Mouse (Mus musculus) lung, embryonic 15.5 days (tissue): Measurements from ENCODE around the gene Ldb3. TPM values are rescaled to one million over a fixed set of nuclear protein-coding genes. Genes with fewer than 3 reads are reported as not detected.

Source experiments
- ATAC-seq: fragments of 200-750 bp; cut with Nextera tagmentation; 2 replicates; pipeline ENCODE4 v1.8.0; 2017; ENCODE audit warnings: moderate number of reproducible peaks, borderline replicate concordance; ENCODE audit not compliant: low FRiP score, low TSS enrichment; ENCODE audit errors: extremely low read depth
- H3K27ac ChIP-seq: fragments of 300-500 bp; sonication (generic); 2 replicates; pipeline ENCODE4 v1.5.1; 2015; ENCODE audit warnings: moderate library complexity, mild to moderate bottlenecking, inconsistent platforms
- H3K27me3 ChIP-seq: fragments of 300-500 bp; sonication (generic); 2 replicates; pipeline ENCODE4 v1.6.1; 2015; ENCODE audit warnings: inconsistent platforms
- H3K36me3 ChIP-seq: fragments of 300-500 bp; sonication (generic); 2 replicates; pipeline ENCODE4 v1.6.1; 2015; ENCODE audit warnings: inconsistent platforms
- H3K4me1 ChIP-seq: fragments of 300-500 bp; sonication (generic); 2 replicates; pipeline ENCODE4 v1.6.1; 2015; ENCODE audit warnings: inconsistent platforms
- H3K4me2 ChIP-seq: fragments of 300-500 bp; sonication (generic); 2 replicates; pipeline ENCODE4 v1.6.1; 2015; ENCODE audit warnings: inconsistent platforms, mild to moderate bottlenecking, moderate library complexity
- H3K4me3 ChIP-seq: fragments of 300-500 bp; sonication (generic); 2 replicates; pipeline ENCODE4 v1.5.1; 2015; ENCODE audit warnings: mild to moderate bottlenecking, inconsistent platforms
- H3K9ac ChIP-seq: fragments of 300-500 bp; sonication (generic); 2 replicates; pipeline ENCODE4 v1.6.1; 2015; ENCODE audit warnings: inconsistent platforms
- H3K9me3 ChIP-seq: fragments of 300-500 bp; sonication (generic); 2 replicates; pipeline ENCODE4 v1.6.1; 2016; ENCODE audit warnings: inconsistent platforms
- WGBS: fragments of 180-500 bp; shearing (Covaris S2); methylation state at CpG from one replicate; pipeline ENCODE4 v1.1.7; 2015; 5-methylcytosine and 5-hydroxymethylcytosine counted together
- polyA plus RNA-seq: library from polyadenylated mRNA; unstranded; fragments of >200 nt; fragmentation: Nextera tagmentation; extraction: Ambion mirVana; gene quantifications from 2 replicates; pipeline ENCODE4 v1.2.1, GENCODE M21; 2015

Ldb3 gene
- polyA plus RNA-seq, 1 experiment from 2014 or later = 9.5 TPM

DNA sequence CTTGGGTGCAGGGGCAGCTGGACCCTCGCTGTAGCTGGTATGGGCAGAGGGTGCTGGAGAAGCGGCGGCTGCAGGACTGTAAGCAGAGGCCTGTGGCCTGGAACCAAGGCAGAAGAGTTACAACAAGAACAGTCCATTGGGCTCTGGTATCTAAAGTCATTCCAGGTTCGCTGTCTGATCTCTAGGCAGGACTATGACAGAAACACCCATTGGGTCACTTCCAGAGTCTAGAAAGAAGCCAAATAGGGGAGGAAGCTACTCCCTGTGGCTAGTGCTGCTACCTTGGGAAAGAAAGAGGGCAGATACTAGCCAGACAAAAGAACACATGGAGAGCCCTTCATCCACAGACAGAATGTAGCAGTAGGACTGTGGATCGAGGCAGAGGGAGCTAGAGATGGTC, 36.3 kb downstream of the Ldb3 start:
- WGBS = 92% methylated on average over 5 of the region's 5 CpGs
- no peaks in the 10 kb centered on the region for H3K9me3 ChIP-seq
- no peak overlapping the region for H3K27ac ChIP-seq
- peaks cover 14% of the 10 kb centered on the region for H3K27me3 ChIP-seq
- H3K36me3 ChIP-seq = no peaks in the 10 kb centered on the region
- ATAC-seq = no peak
- no peak overlapping the region for H3K4me2 ChIP-seq
- H3K4me1 ChIP-seq = no peaks in the 10 kb centered on the region
- H3K9ac ChIP-seq = no peak overlapping the region
- no peak overlapping the region for H3K4me3 ChIP-seq

DNA sequence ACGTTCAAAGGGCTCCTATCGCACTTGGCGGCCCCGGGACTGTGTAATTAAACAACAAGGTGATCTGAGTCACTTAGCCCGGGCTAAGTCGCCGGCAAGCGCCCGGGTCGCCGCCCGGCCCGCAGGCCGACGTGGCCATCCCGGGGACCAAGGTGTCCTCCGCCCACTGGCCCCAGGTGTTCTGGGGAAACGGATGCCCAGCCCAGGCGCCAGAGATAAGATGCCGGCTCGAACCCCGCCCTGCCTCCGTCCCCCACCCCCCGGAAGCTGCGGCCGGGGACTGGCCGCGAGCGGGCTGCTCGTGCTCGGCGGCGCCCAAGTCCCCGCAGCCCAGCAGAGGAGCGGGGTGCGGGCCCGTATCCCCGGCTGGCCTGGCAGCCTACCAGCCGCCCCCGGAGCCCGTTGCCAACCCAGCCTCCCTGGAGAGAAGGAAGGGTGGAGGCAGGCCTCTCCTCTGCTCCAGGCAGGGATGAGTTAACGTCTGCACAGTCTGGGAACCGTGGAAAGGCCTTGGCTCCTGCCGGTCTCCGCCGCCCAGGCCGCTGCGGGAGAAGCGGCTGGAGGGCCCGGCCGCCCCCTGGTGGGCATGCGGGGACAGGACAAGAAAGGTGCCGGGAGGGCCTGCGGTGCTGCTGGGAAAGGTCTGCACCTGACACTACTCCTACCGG, 39.3 kb downstream of the Ldb3 start:
- H3K9me3 ChIP-seq = no peaks in the 10 kb centered on the region
- H3K36me3 ChIP-seq = no peaks in the 10 kb centered on the region
- peak overlapping the region; percentile 54 for H3K4me3 ChIP-seq
- H3K27me3 ChIP-seq = peaks cover 35% of the 10 kb centered on the region
- under 1% methylated on average over 52 of the region's 55 CpGs for WGBS
- H3K9ac ChIP-seq = peak overlapping the region; percentile 58
- no peaks in the 10 kb centered on the region for H3K4me1 ChIP-seq
- peak overlapping the region; percentile 72 for H3K4me2 ChIP-seq
- peak overlapping the region; percentile 80 for H3K27ac ChIP-seq
- peak; percentile 91 for ATAC-seq

DNA sequence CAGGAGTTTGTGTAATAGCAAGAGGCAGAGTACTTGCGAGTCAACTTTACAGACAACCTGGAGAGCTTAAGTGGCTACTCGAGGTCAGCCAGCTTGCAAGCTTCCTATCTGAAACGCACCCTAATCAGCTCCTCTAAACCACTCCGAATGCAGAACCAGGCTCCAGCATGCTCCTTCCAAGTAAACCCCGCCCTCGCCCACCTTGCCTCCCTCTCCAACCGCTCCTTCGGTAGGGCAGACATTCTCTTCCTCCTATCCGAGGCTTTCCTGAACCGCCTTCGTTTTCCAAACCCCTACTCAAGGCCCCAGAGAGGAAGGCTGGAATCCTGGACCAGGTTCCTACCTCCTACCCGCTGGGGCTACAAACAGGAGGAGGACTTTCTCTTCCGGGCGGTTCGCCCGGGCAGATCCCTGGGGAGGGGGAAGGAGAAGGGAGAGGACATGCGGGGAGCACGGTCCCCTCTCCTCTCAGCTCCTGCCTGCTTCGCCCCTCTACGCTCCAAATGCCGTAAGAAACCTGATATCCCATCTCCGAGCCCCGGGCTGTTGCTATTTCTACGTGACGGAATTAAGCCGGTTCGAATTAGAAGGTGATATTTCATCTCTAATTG, 40.0 kb downstream of the Ldb3 start:
- WGBS = under 1% methylated on average over 27 of the region's 27 CpGs
- Histone ChIP-seq H3K27ac (peak overlapping the region; percentile 80), H3K9me3 (no peaks in the 10 kb centered on the region), H3K4me1 (no peaks in the 10 kb centered on the region), H3K4me3 (peak overlapping the region; percentile 54), H3K4me2 (peak overlapping the region; percentile 72), H3K9ac (peak overlapping the region; percentile 58), H3K27me3 (peaks cover 42% of the 10 kb centered on the region), H3K36me3 (no peaks in the 10 kb centered on the region)
- peak; percentile 58 for ATAC-seq

DNA sequence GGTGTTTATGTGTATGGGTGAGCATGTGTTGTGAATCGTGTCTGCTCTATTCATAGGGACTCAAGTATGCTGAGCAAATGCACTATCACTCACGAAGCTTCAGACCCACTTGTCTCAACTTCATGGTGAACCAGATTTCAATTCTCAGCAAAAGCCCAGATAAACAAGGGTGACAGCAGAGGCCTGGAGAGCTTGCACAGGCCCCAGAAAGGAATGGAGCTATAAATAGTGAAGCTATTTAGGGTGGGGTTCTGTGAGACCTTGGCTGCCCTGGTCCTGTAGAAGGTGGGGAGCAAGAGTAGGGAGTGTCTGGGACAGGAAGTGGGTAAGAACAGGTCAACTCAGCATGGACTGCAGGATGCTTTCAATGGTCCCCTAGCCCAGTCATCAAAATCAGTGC, 43.9 kb downstream of the Ldb3 start:
- H3K9ac ChIP-seq = no peak overlapping the region
- no peak overlapping the region for H3K4me2 ChIP-seq
- no peak for ATAC-seq
- no peak overlapping the region for H3K4me3 ChIP-seq
- H3K27ac ChIP-seq = no peak overlapping the region
- H3K4me1 ChIP-seq = 0 out of 2 replicates have a peak, but pooled peaks cover 5% of the 10 kb centered on the region
- H3K36me3 ChIP-seq = no peaks in the 10 kb centered on the region
- peaks cover 34% of the 10 kb centered on the region for H3K27me3 ChIP-seq
- 60% methylated on average over 2 of the region's 2 CpGs for WGBS
- H3K9me3 ChIP-seq = no peaks in the 10 kb centered on the region

DNA sequence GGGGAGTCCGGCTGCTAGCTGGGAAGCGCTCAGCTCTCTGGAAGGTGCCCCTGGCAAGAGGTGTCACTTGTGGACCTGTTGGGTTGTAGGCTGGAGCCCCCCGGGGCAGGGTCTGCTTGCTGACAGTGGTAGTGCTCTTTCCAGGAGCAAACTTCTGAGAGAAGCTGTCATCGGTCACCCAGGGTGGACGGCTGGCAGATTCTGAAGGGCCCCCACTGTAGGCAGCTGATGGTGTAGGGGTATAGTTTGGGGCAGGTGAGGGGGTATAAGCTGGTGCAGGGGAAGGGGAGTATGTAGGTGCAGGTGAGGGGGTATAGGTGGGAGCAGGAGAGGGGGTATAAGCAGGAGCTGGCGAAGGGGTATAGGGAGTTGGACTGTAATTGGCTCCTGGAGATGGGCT, 44.5 kb downstream of the Ldb3 start:
- no peak overlapping the region for H3K27ac ChIP-seq
- no peak overlapping the region for H3K4me2 ChIP-seq
- H3K4me3 ChIP-seq = no peak overlapping the region
- H3K36me3 ChIP-seq = no peaks in the 10 kb centered on the region
- H3K4me1 ChIP-seq = 0 out of 2 replicates have a peak, but pooled peaks cover 5% of the 10 kb centered on the region
- peaks cover 37% of the 10 kb centered on the region for H3K27me3 ChIP-seq
- H3K9ac ChIP-seq = no peak overlapping the region
- no peaks in the 10 kb centered on the region for H3K9me3 ChIP-seq
- 74% methylated on average over 6 of the region's 6 CpGs for WGBS
- ATAC-seq = no peak

DNA sequence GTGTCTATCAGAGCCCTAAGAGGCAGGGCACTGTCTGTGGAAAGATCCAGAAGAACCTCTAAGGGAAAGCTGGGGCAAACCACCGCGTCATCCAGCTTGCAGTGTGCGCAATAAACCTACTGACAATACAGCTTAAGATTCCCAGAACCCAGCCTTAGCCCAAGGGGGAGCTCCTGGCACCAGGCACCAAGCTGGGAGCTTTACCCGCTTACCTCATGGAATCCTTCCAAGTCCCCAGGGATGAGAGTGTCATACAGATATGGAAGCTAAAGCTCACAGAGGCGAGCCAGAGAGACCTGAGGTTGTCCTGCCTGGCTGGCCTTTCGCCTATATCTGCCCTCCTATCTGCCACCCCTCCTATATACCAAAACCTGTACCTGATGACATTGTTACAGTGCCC, 44.9 kb downstream of the Ldb3 start:
- H3K36me3 ChIP-seq = no peaks in the 10 kb centered on the region
- 69% methylated on average over 6 of the region's 6 CpGs for WGBS
- no peaks in the 10 kb centered on the region for H3K9me3 ChIP-seq
- no peak overlapping the region for H3K9ac ChIP-seq
- peaks cover 37% of the 10 kb centered on the region for H3K27me3 ChIP-seq
- no peak overlapping the region for H3K27ac ChIP-seq
- no peak overlapping the region for H3K4me2 ChIP-seq
- ATAC-seq = no peak
- H3K4me1 ChIP-seq = 0 out of 2 replicates have a peak, but pooled peaks cover 5% of the 10 kb centered on the region
- no peak overlapping the region for H3K4me3 ChIP-seq

DNA sequence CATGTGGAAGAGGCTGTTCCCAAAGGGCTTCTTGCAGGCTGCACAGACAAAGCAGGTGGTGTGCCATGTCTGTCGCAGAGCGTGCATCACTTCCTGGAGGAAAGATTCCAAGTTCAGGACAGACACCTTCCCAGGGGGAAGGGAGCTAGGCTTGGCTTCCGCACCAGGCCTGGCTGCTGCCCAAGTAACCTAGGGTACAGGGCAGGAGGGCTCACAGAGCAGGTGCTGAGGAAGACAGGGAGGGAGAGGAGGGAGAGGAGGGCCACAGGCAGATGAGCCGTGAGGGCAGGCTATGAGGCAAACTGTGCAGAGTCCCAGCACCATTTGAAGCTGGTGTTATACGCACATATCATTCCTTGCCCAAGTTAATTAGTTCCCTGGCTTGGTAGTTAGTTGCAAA, 46.6 kb downstream of the Ldb3 start:
- H3K27me3 ChIP-seq = peaks cover 42% of the 10 kb centered on the region
- H3K27ac ChIP-seq = no peak overlapping the region
- WGBS = 82% methylated on average over 5 of the region's 5 CpGs
- ATAC-seq = no peak
- no peak overlapping the region for H3K9ac ChIP-seq
- H3K36me3 ChIP-seq = no peaks in the 10 kb centered on the region
- no peak overlapping the region for H3K4me2 ChIP-seq
- H3K9me3 ChIP-seq = no peaks in the 10 kb centered on the region
- H3K4me3 ChIP-seq = no peak overlapping the region
- 0 out of 2 replicates have a peak, but pooled peaks cover 5% of the 10 kb centered on the region for H3K4me1 ChIP-seq

DNA sequence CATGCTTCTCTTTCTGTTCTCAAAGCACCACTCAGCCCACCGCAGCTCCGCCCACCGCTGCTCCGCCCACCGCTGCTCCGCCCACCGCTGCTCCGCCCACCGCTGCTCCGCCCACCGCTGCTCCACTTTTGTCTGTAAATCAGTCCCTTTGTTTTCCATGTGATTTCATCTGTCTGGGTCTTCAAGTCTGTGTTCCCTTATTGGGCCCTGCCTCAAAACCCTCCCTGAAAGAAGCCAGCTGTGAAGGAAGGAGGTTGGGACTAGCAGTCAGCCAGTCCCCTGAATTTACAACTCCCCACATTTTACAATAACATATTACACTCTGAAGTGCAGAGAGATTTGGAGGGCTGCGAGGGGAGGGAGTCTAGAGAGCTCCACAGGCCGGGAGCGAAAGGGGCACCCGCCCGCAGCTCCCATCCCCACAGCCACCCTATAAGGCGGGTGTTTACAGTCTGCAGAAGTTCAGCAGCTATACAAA, 47.8 kb downstream of the Ldb3 start:
- no peak overlapping the region for H3K4me3 ChIP-seq

DNA sequence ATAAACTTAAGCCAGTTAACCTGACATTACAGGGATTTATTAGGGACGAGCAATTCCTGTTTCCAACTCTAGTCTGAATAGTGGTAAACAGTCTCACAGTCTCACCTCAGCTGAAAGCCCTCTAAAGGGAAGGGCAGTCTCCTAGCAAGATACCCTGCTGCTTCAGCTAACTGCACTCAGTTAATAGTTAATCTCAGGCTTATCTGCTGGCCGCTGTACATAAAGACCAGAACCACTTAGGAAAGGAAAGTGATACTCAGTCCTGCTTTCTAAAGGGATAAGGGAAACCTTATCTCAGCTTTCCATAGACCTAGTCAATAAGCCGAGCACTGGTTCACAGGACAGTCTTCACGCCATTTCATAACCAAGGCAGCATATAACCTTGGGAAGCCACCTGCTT, 52.6 kb downstream of the Ldb3 start:
- peaks cover 9% of the 10 kb centered on the region for H3K27me3 ChIP-seq
- H3K4me1 ChIP-seq = peaks cover 6% of the 10 kb centered on the region; the same call in 1 of the 2 replicates
- no peak overlapping the region for H3K4me3 ChIP-seq
- H3K36me3 ChIP-seq = no peaks in the 10 kb centered on the region
- no peak overlapping the region for H3K4me2 ChIP-seq
- no peak overlapping the region for H3K27ac ChIP-seq
- no peaks in the 10 kb centered on the region for H3K9me3 ChIP-seq
- ATAC-seq = 0 out of 2 replicates have a peak, but pooled peaks have one; percentile 11
- 51% methylated on average over 4 of the region's 4 CpGs for WGBS
- no peak overlapping the region for H3K9ac ChIP-seq

More for the DNA sequence above, 47.8 kb downstream of the Ldb3 start:
- Histone ChIP-seq H3K9me3 (no peaks in the 10 kb centered on the region), H3K36me3 (no peaks in the 10 kb centered on the region), H3K27me3 (peaks cover 36% of the 10 kb centered on the region), H3K4me2 (peak overlapping the region; percentile 25), H3K27ac (peak overlapping the region; percentile 69), H3K9ac (no peak overlapping the region), H3K4me1 (0 out of 2 replicates have a peak, but pooled peaks cover 5% of the 10 kb centered on the region)
- ATAC-seq = peak; percentile 78
- WGBS = 11% methylated on average over 17 of the region's 17 CpGs

DNA sequence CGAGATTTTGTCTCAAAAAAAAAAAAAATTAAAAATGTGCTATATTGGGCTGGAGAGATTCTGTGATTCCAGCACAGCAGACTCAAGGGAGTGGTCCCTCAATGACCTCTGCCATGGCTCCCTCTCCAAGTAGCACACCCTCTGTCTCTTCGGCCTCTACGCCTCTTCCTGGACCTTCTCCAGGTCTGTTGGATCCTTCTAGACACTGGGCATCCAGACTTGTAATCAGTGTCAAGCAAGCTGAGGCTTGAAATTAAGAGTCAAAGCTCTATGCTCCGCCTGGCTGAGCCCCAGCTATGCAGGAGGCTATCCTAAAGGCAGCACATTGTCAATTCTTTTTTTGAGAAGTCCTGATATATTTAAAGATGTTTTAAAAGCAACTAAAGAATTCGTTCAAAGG, 54.9 kb downstream of the Ldb3 start:
- H3K4me1 ChIP-seq = peaks cover 6% of the 10 kb centered on the region; the same call in 1 of the 2 replicates
- no peaks in the 10 kb centered on the region for H3K36me3 ChIP-seq
- no peak overlapping the region for H3K4me3 ChIP-seq
- WGBS = 66% methylated on average over 5 of the region's 5 CpGs
- H3K4me2 ChIP-seq = no peak overlapping the region
- no peak overlapping the region for H3K9ac ChIP-seq
- ATAC-seq = no peak
- peaks cover 5% of the 10 kb centered on the region for H3K27me3 ChIP-seq
- no peaks in the 10 kb centered on the region for H3K9me3 ChIP-seq
- no peak overlapping the region for H3K27ac ChIP-seq

DNA sequence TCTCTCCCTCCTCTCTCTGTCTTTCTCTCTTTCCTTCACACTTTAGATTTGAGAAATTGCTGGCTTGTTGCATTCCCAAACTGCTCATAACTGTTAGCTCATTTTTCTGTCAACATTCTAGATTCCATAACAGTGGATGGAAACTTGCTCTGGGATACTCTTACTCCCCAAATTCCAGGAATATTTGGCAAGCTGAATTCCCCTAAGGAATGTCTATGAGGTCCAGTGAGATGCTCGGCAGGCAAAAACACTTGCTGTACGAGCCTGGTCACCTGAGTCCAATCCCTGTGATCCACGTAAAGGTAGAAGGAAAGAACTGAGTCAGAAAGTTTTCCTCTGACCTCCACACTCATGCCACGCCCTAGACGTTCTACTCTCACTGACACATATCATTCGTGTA, 55.9 kb downstream of the Ldb3 start:
- H3K9me3 ChIP-seq = no peaks in the 10 kb centered on the region
- H3K27ac ChIP-seq = no peak overlapping the region
- H3K4me1 ChIP-seq = peaks cover 6% of the 10 kb centered on the region; the same call in 1 of the 2 replicates
- H3K27me3 ChIP-seq = peaks cover 10% of the 10 kb centered on the region; the same call in 1 of the 2 replicates
- no peak for ATAC-seq
- no peak overlapping the region for H3K9ac ChIP-seq
- H3K36me3 ChIP-seq = no peaks in the 10 kb centered on the region
- no peak overlapping the region for H3K4me3 ChIP-seq
- H3K4me2 ChIP-seq = no peak overlapping the region
- 51% methylated on average over 6 of the region's 6 CpGs for WGBS

DNA sequence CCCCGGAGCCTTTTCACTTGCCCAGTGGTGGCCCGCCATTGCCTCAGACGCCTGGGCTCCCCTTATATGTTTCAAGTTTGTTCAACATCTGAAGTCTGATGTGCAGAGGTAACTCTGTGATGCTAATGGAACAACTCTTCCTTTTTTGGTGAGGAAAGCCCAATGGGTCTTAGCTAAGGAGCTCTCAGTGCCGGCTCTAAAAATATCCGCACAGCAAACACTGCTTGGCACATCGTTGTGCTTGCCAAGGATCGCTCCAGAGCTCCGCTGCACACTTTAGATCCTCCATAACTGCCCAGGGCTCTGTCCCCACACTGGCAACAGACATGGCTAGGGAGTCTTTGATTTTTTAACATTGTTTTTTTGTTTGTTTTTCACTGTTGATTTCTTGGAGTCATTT, 59.7 kb downstream of the Ldb3 start:
- no peaks in the 10 kb centered on the region for H3K9me3 ChIP-seq
- H3K4me3 ChIP-seq = no peak overlapping the region
- peaks cover 17% of the 10 kb centered on the region; the same call in 1 of the 2 replicates for H3K27me3 ChIP-seq
- H3K36me3 ChIP-seq = no peaks in the 10 kb centered on the region
- H3K9ac ChIP-seq = no peak overlapping the region
- peaks cover 6% of the 10 kb centered on the region; the same call in 1 of the 2 replicates for H3K4me1 ChIP-seq
- WGBS = 46% methylated on average over 8 of the region's 8 CpGs
- no peak overlapping the region for H3K4me2 ChIP-seq
- ATAC-seq = no peak
- 0 out of 2 replicates have a peak overlapping the region, but pooled peaks have one; percentile 26 for H3K27ac ChIP-seq
